28 mouse cellular contexts compared by ENCODE assay signal in the genomic region with DNA sequence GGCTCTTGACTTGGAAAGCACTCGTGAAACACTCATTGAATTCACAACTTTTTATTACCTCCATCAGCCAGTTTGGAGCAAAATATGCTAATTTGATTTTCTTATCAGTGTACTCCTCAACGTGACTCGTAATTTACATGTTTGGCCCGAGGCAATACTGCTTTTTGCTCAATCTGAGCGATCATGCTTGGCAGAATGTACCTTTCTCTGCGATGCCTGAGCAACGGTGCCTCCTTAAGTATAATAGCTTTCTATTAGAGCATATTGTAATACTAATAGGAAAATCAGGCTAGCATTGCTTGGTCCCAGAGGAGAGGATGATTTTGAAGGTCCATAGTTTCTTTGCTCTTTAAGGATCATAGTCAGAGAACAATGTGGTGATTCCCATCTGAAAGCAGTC.
DNase-seq lines count a peak whose midpoint lies in the region; ATAC-seq and TF ChIP-seq lines count a peak whose summit lies in the region.
"Had no signal": no experiment of that assay in that cellular context is flagged by ENCODE, and none has a peak within 500 bp of the region (broad histone marks: within the 10 kb centered on the region; RNA-seq: fewer than 3 reads in every experiment).

No protein-coding gene starts in this region.

- no peak overlapping the region for H3K4me2 ChIP-seq in forebrain, embryonic 14.5 days (ENCODE audit: low read length)
- no peak overlapping the region for H3K4me2 ChIP-seq in forebrain, embryonic 11.5 days (ENCODE audit: low read depth, low read length, severe bottlenecking)
- H3K4me2 ChIP-seq in kidney, postnatal 0 days (ENCODE audit: low read length) = no peak overlapping the region
- no peak overlapping the region for H3K4me2 ChIP-seq in kidney, embryonic 14.5 days (replicated peaks; ENCODE audit: low read depth, low read length)
- H3K4me2 ChIP-seq in neural tube, embryonic 13.5 days = no peak overlapping the region
- no peak overlapping the region for H3K4me2 ChIP-seq in neural tube, embryonic 15.5 days
- H3K4me2 ChIP-seq: heart, embryonic 15.5 days; kidney, embryonic 15.5 days; liver, embryonic 12.5 days had no signal

- peaks cover under 1% of the 10 kb centered on the region; the same call in 1 of the 2 replicates for H3K4me1 ChIP-seq in forebrain, embryonic 14.5 days (ENCODE audit: control insufficient read depth, insufficient read depth, low read length)
- H3K4me1 ChIP-seq in forebrain, embryonic 11.5 days (replicated peaks; ENCODE audit: control insufficient read depth, insufficient read depth, low read length) = no peaks in the 10 kb centered on the region
- no peaks in the 10 kb centered on the region for H3K4me1 ChIP-seq in kidney, postnatal 0 days (replicated peaks; ENCODE audit: insufficient read depth, low read length)
- no peaks in the 10 kb centered on the region for H3K4me1 ChIP-seq in kidney, embryonic 14.5 days (ENCODE audit: control insufficient read depth, insufficient read depth, low read length)
- H3K4me1 ChIP-seq in neural tube, embryonic 13.5 days (replicated peaks) = peaks cover 14% of the 10 kb centered on the region
- peaks cover 18% of the 10 kb centered on the region for H3K4me1 ChIP-seq in neural tube, embryonic 15.5 days
- H3K4me1 ChIP-seq in lung, adult 2 months (ENCODE audit: control insufficient read depth, insufficient read depth, low read length) = no peaks in the 10 kb centered on the region
- H3K4me1 ChIP-seq: heart, embryonic 15.5 days; liver, embryonic 12.5 days; megakaryocyte, embryonic 14.5 days had no signal

- DNase-seq in forebrain, embryonic 14.5 days (ENCODE audit: low spot score) = peak; percentile 13
- DNase-seq in forebrain, embryonic 11.5 days (ENCODE audit: low spot score) = no peak
- DNase-seq in kidney, postnatal 0 days (ENCODE audit: low spot score) = peak; percentile 7
- no peak for DNase-seq in lung, adult 2 months
- DNase-seq: adrenal gland, adult 8-10 months; cerebellum, adult 11 months; cerebellum, adult 9-10 months; cerebellum, postnatal 36 days; gastrocnemius, postnatal 25 days; kidney, postnatal 4 days; left cerebral cortex, postnatal 4 days; liver, postnatal 0 days; lung, postnatal 4 days; right cerebral cortex, postnatal 4 days; thymus, adult 18-20 months; thymus, postnatal 25 days had no signal

- no peak for TF ChIP-seq CTCF in kidney, postnatal 0 days (IDR thresholded peaks at IDR 0.05; ENCODE audit: low read depth)
- TF ChIP-seq CTCF in lung, adult 2 months (IDR thresholded peaks at IDR 0.05; ENCODE audit: insufficient read depth, low read length) = no peak

- H3K9ac ChIP-seq in forebrain, embryonic 14.5 days (ENCODE audit: low read length) = no peak overlapping the region
- H3K9ac ChIP-seq in forebrain, embryonic 11.5 days (ENCODE audit: low read length) = no peak overlapping the region
- H3K9ac ChIP-seq in kidney, postnatal 0 days (ENCODE audit: low read depth, low read length) = no peak overlapping the region
- H3K9ac ChIP-seq in kidney, embryonic 14.5 days (ENCODE audit: low read depth, low read length) = no peak overlapping the region
- no peak overlapping the region for H3K9ac ChIP-seq in neural tube, embryonic 13.5 days
- no peak overlapping the region for H3K9ac ChIP-seq in neural tube, embryonic 15.5 days (replicated peaks)
- H3K9ac ChIP-seq: heart, embryonic 15.5 days; kidney, embryonic 15.5 days; liver, embryonic 12.5 days; liver, postnatal 0 days had no signal

- no peaks in the 10 kb centered on the region for H3K9me3 ChIP-seq in forebrain, embryonic 14.5 days (replicated peaks; ENCODE audit: control insufficient read depth, low read length)
- H3K9me3 ChIP-seq in forebrain, embryonic 11.5 days (ENCODE audit: control insufficient read depth, low read length) = no peaks in the 10 kb centered on the region
- no peaks in the 10 kb centered on the region for H3K9me3 ChIP-seq in kidney, postnatal 0 days (replicated peaks; ENCODE audit: low read length)
- H3K9me3 ChIP-seq in kidney, embryonic 14.5 days (ENCODE audit: control insufficient read depth, low read length) = no peaks in the 10 kb centered on the region
- no peaks in the 10 kb centered on the region for H3K9me3 ChIP-seq in neural tube, embryonic 13.5 days
- no peaks in the 10 kb centered on the region for H3K9me3 ChIP-seq in neural tube, embryonic 15.5 days (replicated peaks)
- H3K9me3 ChIP-seq: G1E; heart, embryonic 10.5 days; heart, embryonic 15.5 days; kidney, embryonic 15.5 days; liver, embryonic 12.5 days had no signal

- no peak for TF ChIP-seq POLR2A in lung, adult 2 months (IDR thresholded peaks at IDR 0.05; ENCODE audit: borderline replicate concordance, extremely low read depth, low read depth, low read length)

- H3K27ac ChIP-seq in forebrain, embryonic 14.5 days (ENCODE audit: low read depth, low read length) = no peak overlapping the region
- H3K27ac ChIP-seq in forebrain, embryonic 11.5 days (ENCODE audit: low read depth, low read length) = no peak overlapping the region
- no peak overlapping the region for H3K27ac ChIP-seq in kidney, postnatal 0 days
- no peak overlapping the region for H3K27ac ChIP-seq in kidney, embryonic 14.5 days (ENCODE audit: low read depth, low read length)
- peak overlapping the region; percentile 43; the same call in 1 of the 2 replicates for H3K27ac ChIP-seq in neural tube, embryonic 13.5 days (replicated peaks)
- H3K27ac ChIP-seq in neural tube, embryonic 15.5 days (replicated peaks) = no peak overlapping the region
- H3K27ac ChIP-seq: heart, embryonic 10.5 days; heart, embryonic 15.5 days; kidney, embryonic 15.5 days; liver, embryonic 12.5 days; stomach, postnatal 0 days had no signal

- H3K36me3 ChIP-seq in forebrain, embryonic 14.5 days (ENCODE audit: control insufficient read depth, insufficient read depth, low read length) = no peaks in the 10 kb centered on the region
- no peaks in the 10 kb centered on the region for H3K36me3 ChIP-seq in forebrain, embryonic 11.5 days (ENCODE audit: control insufficient read depth, insufficient read depth, low read length)
- no peaks in the 10 kb centered on the region for H3K36me3 ChIP-seq in kidney, postnatal 0 days (ENCODE audit: insufficient read depth, low read length)
- no peaks in the 10 kb centered on the region for H3K36me3 ChIP-seq in kidney, embryonic 14.5 days (ENCODE audit: control insufficient read depth, insufficient read depth, low read length)
- no peaks in the 10 kb centered on the region for H3K36me3 ChIP-seq in neural tube, embryonic 13.5 days
- no peaks in the 10 kb centered on the region for H3K36me3 ChIP-seq in neural tube, embryonic 15.5 days
- H3K36me3 ChIP-seq: G1E; heart, embryonic 10.5 days; heart, embryonic 15.5 days; kidney, embryonic 15.5 days; liver, embryonic 12.5 days had no signal

- 48% methylated on average over 7 of the region's 7 CpGs for WGBS in forebrain, embryonic 14.5 days
- WGBS in forebrain, embryonic 11.5 days = 82% methylated on average over 7 of the region's 7 CpGs
- WGBS in kidney, postnatal 0 days = 53% methylated on average over 7 of the region's 7 CpGs
- WGBS in kidney, embryonic 14.5 days = 65% methylated on average over 7 of the region's 7 CpGs
- WGBS in neural tube, embryonic 13.5 days = 59% methylated on average over 7 of the region's 7 CpGs
- WGBS in neural tube, embryonic 15.5 days = 46% methylated on average over 7 of the region's 7 CpGs
- 63% methylated on average over 7 of the region's 7 CpGs for WGBS in lung, adult 2 months

- H3K27me3 ChIP-seq in forebrain, embryonic 14.5 days (replicated peaks; ENCODE audit: control insufficient read depth, insufficient read depth, low read length) = no peaks in the 10 kb centered on the region
- no peaks in the 10 kb centered on the region for H3K27me3 ChIP-seq in forebrain, embryonic 11.5 days (ENCODE audit: control insufficient read depth, insufficient read depth, low read length)
- no peaks in the 10 kb centered on the region for H3K27me3 ChIP-seq in kidney, postnatal 0 days (ENCODE audit: insufficient read depth, low read length)
- H3K27me3 ChIP-seq in kidney, embryonic 14.5 days (ENCODE audit: control insufficient read depth, insufficient read depth, low read length) = no peaks in the 10 kb centered on the region
- H3K27me3 ChIP-seq in neural tube, embryonic 13.5 days = no peaks in the 10 kb centered on the region
- H3K27me3 ChIP-seq in neural tube, embryonic 15.5 days (replicated peaks) = no peaks in the 10 kb centered on the region
- H3K27me3 ChIP-seq: heart, embryonic 15.5 days; kidney, embryonic 15.5 days; liver, embryonic 12.5 days; megakaryocyte, embryonic 14.5 days had no signal

- no peak overlapping the region for H3K4me3 ChIP-seq in forebrain, embryonic 14.5 days (ENCODE audit: low read depth, low read length)
- H3K4me3 ChIP-seq in forebrain, embryonic 11.5 days (ENCODE audit: low read depth, low read length) = no peak overlapping the region
- no peak overlapping the region for H3K4me3 ChIP-seq in kidney, postnatal 0 days (replicated peaks; ENCODE audit: low read depth, low read length)
- H3K4me3 ChIP-seq in kidney, embryonic 14.5 days (ENCODE audit: low read length) = no peak overlapping the region
- H3K4me3 ChIP-seq in neural tube, embryonic 13.5 days = no peak overlapping the region
- no peak overlapping the region for H3K4me3 ChIP-seq in neural tube, embryonic 15.5 days (replicated peaks)
- no peak overlapping the region for H3K4me3 ChIP-seq in lung, adult 2 months (replicated peaks; ENCODE audit: extremely low read depth, low read depth, low read length)
- H3K4me3 ChIP-seq: heart, embryonic 10.5 days; heart, embryonic 15.5 days; kidney, embryonic 15.5 days; liver, embryonic 12.5 days had no signal

- ATAC-seq in forebrain, embryonic 14.5 days = no peak
- ATAC-seq in forebrain, embryonic 11.5 days (replicated peaks; ENCODE audit: low FRiP score) = no peak
- no peak for ATAC-seq in kidney, postnatal 0 days (replicated peaks; ENCODE audit: low FRiP score, low read depth)
- ATAC-seq in kidney, embryonic 14.5 days (ENCODE audit: low FRiP score, low TSS enrichment) = no peak
- peak; percentile 32; the same call in 1 of the 2 replicates for ATAC-seq in neural tube, embryonic 13.5 days (ENCODE audit: low read depth)
- no peak for ATAC-seq in neural tube, embryonic 15.5 days (ENCODE audit: low FRiP score)
- ATAC-seq: intestine, postnatal 0 days; liver, embryonic 12.5 days; liver, postnatal 0 days; lung, postnatal 0 days had no signal

Comparison
In these comparisons a context has a peak if more than half of its experiments do, and no peak if none do; other contexts are left out.
1. DNase-seq: peak in forebrain, embryonic 14.5 days (single experiment) and kidney, postnatal 0 days (single experiment); none in forebrain, embryonic 11.5 days (single experiment) and lung, adult 2 months (single experiment).